Mouse (Mus musculus): Measurements from ENCODE around the gene Rln3.
A peak's percentile ranks its signal among the peaks of the same experiment; 100 is the strongest.

Rln3 gene

GRCm38 (mm10) chr8:84044900-84045299 lies at the start of gene Rln3:
Gene Rln3, minus strand, starts transcription at chr8:84045000.
- no peak for DNase-seq (ENCODE audit: low spot score in 2 of 2)

DNA sequence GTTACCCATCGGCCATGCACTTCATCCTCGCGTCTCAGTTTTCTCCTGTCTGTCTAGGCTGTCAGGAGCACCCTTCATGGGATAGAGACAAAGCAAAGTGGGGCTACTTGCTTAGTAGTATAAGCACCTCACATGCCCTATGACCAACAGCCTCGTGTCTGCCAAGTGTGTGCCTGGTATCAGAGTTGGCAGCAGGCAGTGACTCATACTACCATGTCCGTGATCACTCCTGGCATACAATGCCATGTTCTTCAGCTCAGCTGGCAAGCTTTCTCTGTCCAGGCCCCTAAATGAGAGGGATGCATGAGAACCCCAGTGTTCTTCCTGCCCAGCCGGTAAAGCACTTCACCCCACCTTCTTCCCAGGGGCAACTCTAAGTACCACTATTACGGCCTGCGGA lies 45.8 kb upstream of the Rln3 start:
- no peak for DNase-seq (ENCODE audit: low spot score in 2 of 2)

DNA sequence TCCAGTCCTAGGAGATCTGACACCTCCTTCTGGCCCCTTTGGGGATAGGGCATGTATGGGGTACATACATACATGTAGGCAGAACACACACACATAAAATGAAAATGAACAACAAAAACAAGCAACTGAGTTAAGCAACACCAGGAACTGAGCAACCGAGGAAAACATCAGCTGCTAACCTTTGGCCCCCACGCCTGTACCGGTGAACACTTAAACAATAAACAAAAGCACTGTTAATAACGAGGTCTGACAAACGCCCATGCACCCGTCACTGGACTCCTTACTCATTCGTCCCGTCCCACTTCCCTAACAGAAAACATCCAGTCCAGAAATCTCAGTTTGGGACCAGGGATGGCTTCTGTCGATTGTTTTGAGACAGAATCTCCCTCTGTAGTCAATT lies 44.5 kb upstream of the Rln3 start:
- DNase-seq (ENCODE audit: low spot score in 2 of 2) = no peak

DNA sequence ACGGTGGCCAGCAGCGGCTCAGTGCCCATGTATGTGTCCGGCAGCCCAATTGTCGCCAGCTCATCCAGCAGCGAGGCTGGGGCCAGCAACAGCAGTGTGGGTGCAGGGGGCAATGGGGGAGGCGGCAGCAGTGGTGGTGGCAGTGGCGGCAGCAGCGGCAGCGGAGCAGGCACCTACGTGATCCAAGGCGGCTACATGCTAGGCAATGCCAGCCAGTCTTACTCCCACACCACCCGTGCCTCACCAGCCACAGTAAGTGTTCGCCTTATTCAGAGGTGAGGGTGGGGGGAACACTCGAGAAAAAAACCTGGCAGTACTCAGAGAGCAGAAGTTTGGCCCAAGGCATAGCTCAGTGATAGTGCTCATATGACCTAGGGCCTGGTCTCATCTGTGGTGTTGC lies 43.0 kb upstream of the Rln3 start:
- no peak for DNase-seq (ENCODE audit: low spot score in 2 of 2)

GRCm38 (mm10) chr8:84087156-84087555 lies 42.4 kb upstream of the Rln3 start:
- no peak for DNase-seq (ENCODE audit: low spot score in 2 of 2)

DNA sequence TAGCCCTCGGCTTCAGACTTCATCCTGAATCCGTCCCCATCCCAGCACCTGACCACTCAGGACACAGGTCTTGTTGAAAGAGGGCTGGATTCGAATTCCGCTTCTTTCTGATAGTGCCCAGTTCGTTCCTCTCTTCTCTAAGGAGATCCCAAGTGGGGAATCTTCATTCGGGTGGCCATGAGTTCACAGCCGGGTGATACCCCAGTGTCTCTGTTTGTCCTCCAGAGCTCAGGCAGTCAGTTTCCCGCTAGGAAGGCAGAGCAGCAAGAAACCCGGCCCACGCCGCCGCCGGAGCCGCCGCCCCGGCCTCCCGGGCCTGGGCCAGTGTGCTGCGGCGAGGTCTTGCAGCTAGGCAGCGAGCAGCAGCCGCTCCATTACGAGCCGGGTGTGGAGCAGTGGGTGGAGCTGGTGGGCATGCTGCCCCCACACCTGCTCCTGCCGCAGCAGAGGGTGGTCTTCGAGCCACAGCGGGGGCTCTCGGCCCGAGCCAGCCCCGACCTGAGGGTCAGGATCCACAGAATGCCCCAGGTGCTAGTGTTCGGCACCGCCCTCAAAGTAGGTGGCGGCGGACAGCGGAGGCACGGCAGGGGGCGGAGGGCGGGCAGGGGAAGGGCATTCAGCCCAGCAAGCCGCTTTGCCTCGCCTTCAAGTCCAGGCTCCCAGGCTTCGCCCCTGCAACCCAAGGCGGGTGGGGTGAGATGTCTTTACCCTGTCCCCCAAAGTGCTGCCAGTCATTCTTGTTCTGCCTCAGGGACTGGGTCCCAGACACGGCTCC lies 39.7 kb upstream of the Rln3 start:
- no peak for DNase-seq (ENCODE audit: low spot score in 2 of 2)

DNA sequence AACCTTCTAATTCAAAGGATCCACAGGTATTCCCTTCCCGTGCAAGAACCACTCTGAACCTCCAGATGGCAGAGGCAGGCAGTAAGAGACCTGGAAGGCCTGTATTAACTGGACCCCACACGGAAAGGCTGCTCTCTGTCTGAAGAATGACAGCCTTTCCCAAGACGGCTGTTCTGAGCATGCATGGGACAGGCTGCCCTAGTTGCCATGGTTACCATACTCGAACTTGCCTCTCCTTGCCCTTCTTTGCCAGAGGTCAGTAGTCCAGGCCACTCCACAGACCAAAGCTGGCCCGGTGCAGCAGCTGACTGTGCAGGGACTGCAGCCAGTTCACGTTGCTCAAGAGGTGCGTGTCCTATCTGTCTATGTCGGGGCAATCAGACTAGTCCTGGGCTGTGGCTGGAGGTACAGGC lies 39.0 kb upstream of the Rln3 start:
- DNase-seq (ENCODE audit: low spot score in 2 of 2) = no peak

DNA sequence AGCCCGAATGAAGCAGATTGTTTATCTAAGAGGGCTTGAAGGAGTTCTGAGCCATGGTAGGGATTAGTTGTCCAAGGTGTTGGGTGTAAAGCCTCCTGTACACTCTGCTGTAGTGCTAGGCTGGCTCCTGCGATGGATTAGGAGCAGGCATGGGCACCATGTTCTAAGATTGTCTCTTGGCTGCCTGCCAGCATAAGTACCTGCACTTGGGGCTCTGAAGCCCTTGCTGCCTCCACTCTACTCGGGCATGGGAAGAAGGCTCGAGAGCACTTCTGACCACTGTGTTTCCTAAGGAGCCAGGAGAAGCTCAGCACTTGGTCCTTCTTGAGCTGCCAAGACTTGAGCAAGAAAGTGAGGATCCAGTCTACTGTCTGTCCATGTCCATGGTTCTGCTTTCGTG lies 34.4 kb upstream of the Rln3 start:
- DNase-seq (ENCODE audit: low spot score in 2 of 2) = no peak

- DNase-seq (ENCODE audit: low spot score in 2 of 2) = no peak
These were observed 32.0 kb upstream of the Rln3 start for GRCm38 (mm10) chr8:84076849-84077248.

DNA sequence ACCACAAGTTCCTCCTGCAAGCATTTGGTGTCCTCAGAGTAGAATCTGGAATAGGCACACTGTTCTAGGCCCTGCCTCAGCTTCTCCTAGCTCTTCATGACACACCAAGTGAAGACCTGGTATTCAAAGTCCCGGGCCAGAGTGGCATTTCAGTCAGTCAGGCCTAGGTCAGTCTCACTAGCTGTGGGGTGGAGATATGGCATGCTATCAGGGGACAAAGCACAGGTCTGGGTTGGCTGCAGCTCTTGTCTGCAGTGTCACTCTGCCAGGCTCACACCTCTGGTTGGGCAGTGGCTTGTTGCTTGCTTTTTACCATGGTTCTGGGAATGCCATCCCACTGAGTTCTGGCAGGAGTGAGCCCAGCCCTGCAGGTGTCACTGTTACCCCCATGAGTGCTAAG lies 31.6 kb upstream of the Rln3 start:
- no peak for DNase-seq (ENCODE audit: low spot score in 2 of 2)

- DNase-seq (ENCODE audit: low spot score in 2 of 2) = no peak
These were observed 28.6 kb upstream of the Rln3 start for GRCm38 (mm10) chr8:84073230-84073976.

GRCm38 (mm10) chr8:84072321-84072720 lies 27.5 kb upstream of the Rln3 start:
- no peak for DNase-seq (ENCODE audit: low spot score in 2 of 2)

DNA sequence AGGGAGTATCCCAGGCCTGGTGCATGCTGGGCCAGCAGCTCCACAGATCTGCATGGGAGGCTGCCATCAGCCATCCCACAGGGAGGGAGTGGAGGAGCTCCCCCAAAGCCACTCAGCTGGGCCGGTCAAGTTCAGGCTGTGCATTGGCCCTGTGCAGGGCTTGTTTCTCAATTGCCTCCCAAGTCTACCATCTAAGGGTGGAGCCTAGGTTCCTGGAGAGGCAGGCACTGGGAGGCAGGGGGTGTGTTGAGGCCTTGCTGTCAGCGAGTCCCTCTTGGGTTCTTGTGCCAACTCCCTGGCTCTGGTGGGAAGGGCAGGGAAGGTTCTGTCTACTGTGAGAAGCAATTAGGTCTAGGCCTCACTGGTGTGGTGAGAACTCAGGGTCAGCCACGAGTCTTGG lies 27.1 kb upstream of the Rln3 start:
- no peak for DNase-seq (ENCODE audit: low spot score in 2 of 2)

DNA sequence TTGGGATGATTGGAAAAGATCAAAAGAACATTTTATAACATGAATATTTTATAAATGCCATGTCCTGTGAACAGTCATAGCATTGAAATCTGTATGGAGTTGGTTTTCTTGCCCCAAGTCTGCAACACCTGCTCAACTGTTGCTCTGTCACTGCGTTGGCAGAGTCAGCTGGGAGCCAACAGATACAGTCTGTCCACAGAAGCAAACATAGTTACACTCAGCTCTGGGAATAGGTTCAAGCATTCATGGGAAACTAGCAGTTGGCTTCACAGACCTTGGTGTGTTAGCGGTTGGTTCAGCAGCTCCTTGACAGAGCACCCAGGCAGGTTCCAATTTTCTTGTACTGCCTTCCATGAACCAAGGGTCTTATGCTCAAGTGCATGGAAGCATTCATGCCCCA lies 25.9 kb upstream of the Rln3 start:
- DNase-seq (ENCODE audit: low spot score in 2 of 2) = no peak

- DNase-seq (ENCODE audit: low spot score in 2 of 2) = no peak
These were observed 25.4 kb upstream of the Rln3 start for GRCm38 (mm10) chr8:84070241-84070640.

- no peak for DNase-seq (ENCODE audit: low spot score in 2 of 2)
These were observed 24.9 kb upstream of the Rln3 start for GRCm38 (mm10) chr8:84069750-84070149.

DNA sequence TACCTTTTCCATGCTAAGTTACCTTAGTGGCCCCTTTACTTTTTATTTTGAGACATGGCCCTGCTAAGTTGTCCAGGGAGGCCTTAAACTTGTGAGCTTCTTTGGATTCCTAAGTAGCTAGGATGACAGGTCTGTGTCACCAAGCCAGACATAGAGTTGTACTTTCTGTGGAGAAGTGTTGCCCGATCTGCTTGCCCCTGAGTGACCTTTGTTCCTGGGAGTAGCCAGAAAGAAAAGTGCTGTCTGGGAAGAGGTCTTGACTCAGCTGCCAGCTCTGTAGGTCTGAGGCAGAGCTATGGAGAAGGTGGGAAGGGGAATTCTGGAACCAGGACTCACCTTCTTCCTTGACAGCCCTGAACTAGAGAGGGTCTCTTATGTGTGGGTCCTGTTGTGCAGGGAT lies 24.4 kb upstream of the Rln3 start:
- DNase-seq (ENCODE audit: low spot score in 2 of 2) = no peak

- no peak for DNase-seq (ENCODE audit: low spot score in 2 of 2)
These were observed 23.7 kb upstream of the Rln3 start for GRCm38 (mm10) chr8:84068316-84069035.

- DNase-seq (ENCODE audit: low spot score in 2 of 2) = no peak
These were observed 23.1 kb upstream of the Rln3 start for GRCm38 (mm10) chr8:84067911-84068310.

- DNase-seq (ENCODE audit: low spot score in 2 of 2) = peak; percentile 93 to 94
These were observed 22.3 kb upstream of the Rln3 start for GRCm38 (mm10) chr8:84067047-84067573.

DNA sequence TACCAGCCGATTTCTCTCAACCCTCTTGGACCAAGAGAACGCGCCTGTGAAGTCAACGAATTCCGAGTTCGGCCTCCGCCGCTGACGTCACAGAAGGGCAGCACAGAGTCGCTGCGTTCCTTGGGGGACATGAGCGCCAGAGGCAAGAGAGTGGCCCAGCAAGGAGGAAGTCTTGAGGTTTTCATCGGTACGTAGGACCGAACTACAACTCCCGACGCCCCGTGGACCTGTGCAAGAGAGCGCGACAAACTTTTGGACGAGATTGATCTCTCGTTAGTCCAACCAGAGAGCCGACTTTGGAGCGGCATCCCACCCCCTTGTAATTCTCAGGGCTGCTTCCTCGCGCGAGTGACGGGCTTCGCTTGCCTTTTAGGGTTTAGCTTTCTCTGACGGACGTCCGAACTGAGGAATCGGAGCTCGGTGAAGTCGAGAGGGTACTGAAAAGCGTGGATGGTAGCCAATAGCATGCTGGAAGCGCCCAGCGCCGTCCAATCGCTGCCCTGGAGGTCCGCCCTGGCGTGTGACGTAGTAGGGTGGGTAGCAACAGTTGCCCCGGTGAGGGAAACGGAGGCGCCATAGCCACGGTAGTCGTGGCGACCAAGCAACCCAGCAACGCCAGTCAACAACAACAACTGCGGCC lies 21.6 kb upstream of the Rln3 start, which contains the start of gene Rfx1:
Gene Rfx1, plus strand, starts transcription at position 544 of the 640 bp plus-strand sequence.
- DNase-seq (ENCODE audit: low spot score in 2 of 2) = peak; percentile 99

All from frontal cortex, postnatal 25 days (tissue).